Mouse (Mus musculus): ENCODE measurements at regions not wholly inside any gene's neighbourhood (a gene's known extent, or its start where the extent isn't known, plus 50 kb on each side); places are given as distances from the start of the nearest gene placed in this dataset.
A peak's percentile ranks its signal among the peaks of the same experiment; 100 is the strongest.

DNA sequence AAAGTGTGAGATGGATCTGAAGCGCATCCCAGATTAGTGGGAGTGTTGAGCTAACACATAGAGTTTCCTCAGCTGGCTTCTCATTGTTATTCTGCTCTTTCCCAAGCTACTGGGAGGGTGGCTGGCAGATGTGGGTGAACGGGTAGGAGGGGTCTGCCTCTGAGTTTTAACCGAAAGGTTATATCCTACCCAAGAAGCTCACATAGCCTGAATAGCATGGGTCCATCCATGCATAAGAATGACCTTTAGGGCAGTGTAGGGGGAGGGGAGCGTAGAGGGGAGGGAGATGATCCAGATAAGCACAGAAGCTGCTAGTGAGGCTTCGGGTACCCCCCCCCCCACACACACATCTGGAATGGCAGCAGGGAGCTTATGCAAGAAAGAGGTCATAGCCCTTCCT, 113.2 kb upstream of the Sh3bp4 start:
- DNase-seq (ENCODE audit: inconsistent age in 2 of 2, low spot score in 1 of 2): no peak

DNA sequence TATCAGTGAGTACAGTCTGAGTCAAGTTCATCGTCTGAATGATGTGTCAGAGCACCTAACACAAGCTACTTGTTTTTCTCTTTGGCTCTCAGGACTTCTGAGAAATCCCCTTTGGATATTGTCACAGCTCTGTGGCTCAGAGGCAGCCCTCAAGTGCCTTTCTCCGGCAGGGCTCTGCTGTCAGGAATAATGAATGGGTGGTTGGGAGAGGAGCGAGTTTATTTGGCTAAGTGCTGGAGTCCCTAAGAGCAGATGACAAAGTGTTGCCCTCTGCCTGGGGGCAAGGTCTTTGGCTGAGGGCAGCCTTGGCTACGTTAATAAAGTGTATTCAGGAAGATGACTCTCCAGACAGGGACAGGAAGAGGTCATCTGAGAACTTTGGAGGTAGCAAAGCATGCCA, 110.5 kb upstream of the Sh3bp4 start:
- DNase-seq (ENCODE audit: inconsistent age in 2 of 2, low spot score in 1 of 2): peak; percentile 50 to 83

DNA sequence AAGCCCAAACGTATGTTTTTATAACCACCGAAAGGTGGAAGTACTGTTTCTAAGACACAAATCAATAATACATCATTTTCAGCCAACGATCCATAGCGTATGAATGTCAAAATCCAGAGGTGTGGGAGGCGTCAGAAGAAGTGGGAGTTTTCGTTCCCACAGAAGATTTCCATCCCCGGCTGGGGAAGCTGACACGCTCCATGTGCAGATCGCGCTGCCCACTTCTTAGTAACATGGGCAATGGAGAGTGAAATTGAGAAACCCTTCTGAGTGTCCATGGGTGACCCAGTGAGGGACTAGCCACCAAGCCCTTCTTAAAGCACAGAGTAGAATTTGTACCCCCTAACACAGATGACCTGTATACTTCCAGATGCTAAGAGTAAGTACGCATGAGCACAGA, 110.1 kb upstream of the Sh3bp4 start:
- DNase-seq (ENCODE audit: inconsistent age in 2 of 2, low spot score in 1 of 2): no peak

DNA sequence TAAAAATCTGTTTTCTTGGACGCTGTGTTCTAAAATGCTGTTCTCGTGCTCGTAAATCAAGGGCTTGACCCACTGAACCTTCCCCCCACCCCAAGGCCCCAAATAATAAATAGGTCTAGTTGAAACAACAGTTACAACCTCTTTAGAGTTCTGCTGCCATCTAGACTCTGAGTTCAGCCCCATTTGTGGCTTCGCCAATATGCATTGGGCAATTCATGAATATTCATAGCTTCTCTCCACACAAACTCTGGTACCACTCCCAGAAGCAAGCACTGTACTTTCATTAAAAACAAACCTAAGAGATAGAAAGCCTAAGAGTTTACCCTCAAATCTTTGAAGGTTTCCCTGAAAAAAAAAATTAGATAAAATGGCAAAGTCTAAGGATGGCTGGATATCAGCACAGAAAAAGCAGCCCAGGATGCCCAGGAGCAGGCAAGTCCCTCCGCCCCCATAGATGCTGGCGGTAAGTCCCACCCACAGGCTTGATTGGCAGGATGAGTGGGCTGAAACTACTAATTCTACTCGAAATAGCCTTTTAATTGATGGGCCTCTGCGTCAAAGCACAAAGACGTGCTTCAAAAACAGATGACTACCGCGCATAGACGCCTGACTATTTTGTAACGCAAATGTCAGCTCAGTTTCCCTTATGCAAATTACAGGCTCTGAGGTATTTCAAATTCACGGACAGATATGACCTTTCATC, 106.0 kb upstream of the Sh3bp4 start:
- no peak for DNase-seq (ENCODE audit: inconsistent age in 2 of 2, low spot score in 1 of 2)

DNA sequence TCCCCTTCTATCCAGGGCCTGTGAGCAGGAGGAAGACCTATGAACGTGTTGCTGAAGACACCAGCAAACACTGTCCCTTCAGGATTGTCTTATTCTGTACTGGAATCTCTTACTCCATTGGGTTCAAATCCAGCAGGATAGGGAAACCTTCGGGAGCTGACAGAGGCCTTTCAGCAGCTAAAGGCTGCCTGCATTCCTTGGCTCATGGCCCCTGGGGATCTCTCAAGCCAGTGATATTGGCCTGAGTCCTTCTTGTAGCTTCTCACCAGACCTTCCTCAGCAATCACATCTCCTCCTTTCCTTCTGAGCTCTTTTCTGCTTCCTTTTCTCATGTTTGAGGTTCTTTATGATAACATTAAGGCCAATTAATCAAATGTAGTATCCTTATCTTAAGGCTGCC, 103.8 kb upstream of the Sh3bp4 start:
- no peak for DNase-seq (ENCODE audit: inconsistent age in 2 of 2, low spot score in 1 of 2)

DNA sequence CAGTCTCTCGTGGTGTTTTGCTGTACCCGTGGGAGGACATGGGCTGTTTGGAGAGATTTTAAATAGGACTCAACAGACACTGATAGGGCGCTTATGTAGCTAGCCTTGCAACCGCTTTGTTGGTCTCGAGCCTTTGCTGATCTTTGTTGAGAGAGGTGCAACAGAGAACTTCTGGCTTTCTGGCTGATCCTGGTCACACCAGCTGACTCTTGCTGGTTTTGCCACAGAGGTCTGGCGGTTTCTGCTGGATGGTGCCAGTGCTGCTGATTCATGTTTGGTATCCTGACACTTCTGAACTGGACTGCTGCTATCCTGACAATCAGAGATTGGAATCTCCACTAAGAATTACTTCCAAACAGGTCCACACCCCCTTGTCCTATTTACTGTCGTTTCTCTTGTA, 102.1 kb upstream of the Sh3bp4 start:
- no peak for DNase-seq (ENCODE audit: inconsistent age in 2 of 2, low spot score in 1 of 2)

DNA sequence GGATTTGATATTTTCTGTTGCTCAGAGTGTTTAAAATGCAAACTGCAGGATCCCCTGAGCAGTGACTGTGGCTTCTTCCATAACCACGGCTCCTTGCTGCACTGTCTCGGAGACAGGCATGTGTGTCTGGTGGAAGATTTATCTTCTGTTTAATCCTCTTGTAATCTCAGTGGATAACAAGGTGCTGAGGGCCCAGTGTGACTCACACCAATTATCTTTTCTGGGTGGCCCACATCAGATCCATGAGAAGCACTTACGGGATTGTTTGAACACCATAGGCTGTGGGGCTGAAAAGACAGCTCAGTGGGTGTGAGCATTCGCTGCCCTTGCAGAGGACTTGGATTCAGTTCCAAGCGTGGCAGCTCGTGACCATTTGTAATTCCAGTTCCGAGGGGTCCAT, 101.2 kb upstream of the Sh3bp4 start:
- no peak for DNase-seq (ENCODE audit: inconsistent age in 2 of 2, low spot score in 1 of 2)

DNA sequence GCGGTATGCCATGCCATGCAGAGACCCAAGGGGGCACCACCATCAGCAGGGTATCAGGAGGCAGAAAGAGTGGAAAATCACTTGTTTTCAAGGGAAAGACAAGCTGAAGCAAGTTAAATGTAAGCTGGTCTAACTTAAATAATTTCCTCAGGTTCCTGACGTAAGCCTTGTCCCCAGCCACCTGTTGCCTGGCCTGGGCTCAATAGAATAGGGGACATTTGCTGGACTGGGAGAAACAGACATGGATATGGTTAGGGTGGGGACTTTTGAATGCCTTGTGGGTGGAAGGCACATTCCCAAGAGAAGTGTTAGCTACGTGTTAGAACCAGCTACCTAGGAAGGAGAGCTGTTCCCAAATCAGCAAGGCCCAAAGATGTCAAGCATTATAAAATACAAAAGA, 100.6 kb upstream of the Sh3bp4 start:
- no peak for DNase-seq (ENCODE audit: inconsistent age in 2 of 2, low spot score in 1 of 2)

DNA sequence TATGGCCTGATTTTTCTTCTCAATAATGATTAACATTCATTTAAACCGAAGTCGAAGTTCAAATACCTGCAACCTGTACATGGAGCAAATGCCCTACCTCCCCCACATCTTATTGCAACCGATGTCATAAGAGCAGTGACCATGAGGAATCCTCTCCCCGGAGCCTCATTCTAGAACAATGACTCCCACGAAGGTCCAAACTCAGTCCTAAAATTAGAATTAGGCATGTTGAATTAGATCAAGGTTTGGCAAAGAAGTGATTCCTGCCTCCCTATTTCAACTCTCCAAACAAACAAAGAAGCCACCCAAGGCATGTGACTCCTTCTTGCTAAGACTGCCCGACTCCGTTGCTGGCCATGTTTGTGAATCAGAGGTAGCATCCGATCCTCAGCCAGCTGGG, 94.1 kb upstream of the Sh3bp4 start:
- no peak for DNase-seq (ENCODE audit: inconsistent age in 2 of 2, low spot score in 1 of 2)

DNA sequence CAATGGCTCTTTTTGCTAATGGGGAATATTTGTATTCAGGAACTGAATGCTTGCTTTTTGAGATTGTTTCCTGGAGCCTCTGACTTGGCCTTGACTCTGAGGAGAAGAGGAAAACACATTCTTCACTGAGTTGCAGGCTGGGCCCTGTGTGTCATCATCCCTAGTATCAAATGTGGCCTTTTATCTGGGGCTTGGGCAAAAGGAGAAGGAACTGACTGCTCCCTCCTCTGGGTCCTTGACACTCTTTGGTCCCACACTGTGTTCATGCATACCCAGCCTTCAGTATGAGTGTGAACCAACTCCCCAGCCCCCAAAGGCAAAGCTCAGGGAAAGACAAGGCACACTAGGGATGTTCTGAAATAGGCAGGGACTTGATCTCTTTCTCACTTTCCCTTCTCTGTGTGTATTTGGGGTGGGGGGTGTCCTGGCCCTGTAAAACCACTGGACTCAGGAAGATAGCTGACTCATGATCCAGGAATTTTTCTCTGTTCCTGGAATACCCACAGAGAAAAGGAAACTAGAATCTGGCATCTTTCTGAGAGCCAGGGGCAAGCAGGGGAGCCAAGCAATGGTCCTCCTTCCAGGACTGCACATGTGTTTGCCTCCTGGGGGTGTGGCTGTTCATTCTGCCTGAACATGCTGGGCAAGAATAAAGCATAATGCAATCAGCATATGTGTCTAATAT, 82.1 kb upstream of the Sh3bp4 start:
- peak; percentile 61 to 64 for DNase-seq (ENCODE audit: inconsistent age in 2 of 2, low spot score in 1 of 2)

DNA sequence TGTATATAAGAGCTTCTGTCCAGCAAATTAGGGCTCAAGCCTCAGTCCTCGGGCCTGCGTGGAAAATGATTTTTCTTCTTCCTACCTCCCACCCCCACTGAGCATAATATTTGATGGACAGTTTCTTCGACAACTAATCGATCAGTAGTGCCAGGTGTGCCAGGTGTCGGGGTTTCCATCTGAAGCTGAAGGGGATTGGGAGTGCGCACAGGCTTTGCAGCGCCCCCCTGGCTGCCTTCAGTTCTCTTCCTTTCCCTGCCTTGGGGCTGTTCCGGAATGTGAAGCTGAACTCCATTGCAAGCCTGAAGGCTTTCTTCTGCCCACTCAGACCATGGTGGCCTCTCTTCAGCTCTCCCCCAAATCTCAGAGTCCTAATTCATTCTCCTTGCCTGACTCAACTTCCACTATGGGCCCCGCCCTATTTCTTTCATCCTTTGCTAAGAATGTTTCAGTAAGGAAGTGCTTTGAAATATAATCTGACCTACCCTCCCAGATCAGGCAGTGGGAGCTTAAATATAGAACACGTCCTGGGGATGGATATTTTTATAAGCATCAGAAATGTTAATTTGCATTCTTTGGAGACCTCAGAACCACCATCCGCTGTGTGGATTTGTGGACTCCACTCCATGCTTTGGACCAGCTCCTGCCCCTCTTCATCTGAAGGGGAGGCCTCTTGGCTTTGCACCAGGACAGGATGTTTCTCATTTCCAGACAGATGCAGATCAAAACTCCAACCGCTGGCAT, 75.5 kb upstream of the Sh3bp4 start:
- DNase-seq (ENCODE audit: inconsistent age in 2 of 2, low spot score in 1 of 2): no peak

DNA sequence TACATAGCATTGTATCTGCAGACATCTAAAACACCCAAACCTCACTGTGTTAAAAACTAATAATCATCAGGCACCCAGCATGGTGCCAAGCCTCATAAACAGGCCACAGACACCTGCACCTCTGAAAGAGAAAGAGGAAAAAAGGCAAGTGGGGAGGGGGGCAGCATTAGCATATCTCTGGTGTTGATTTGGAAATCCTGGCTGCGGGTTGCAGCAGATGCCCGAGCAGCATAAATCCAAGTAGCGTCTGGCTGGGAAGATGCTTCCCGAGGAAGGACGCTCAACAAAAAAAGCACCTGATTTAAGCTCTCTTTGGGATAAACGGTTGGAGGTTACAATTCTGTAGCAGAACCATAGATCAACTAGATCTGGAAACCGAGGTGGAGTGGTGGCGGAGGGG, 74.3 kb upstream of the Sh3bp4 start:
- no peak for DNase-seq (ENCODE audit: inconsistent age in 2 of 2, low spot score in 1 of 2)

DNA sequence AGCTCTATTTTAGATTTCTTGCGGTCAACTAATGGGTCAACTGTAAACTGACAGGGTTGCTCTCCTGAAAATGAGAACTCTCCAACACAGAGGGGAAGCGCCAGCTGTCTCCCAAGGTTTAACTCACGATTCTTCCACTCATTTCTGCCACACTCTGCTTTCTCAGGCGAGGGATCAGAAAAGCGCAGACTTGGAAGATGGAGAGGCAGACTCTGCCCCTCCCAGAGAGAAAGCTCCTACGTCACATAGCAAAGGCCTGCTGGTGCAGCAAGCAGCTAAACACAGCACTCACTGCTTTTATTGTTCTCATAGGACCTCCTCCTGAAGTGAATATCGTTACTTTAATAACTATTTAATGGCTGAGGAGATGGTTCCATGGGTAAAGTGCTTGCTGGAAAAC, 73.6 kb upstream of the Sh3bp4 start:
- no peak for DNase-seq (ENCODE audit: inconsistent age in 2 of 2, low spot score in 1 of 2)

DNA sequence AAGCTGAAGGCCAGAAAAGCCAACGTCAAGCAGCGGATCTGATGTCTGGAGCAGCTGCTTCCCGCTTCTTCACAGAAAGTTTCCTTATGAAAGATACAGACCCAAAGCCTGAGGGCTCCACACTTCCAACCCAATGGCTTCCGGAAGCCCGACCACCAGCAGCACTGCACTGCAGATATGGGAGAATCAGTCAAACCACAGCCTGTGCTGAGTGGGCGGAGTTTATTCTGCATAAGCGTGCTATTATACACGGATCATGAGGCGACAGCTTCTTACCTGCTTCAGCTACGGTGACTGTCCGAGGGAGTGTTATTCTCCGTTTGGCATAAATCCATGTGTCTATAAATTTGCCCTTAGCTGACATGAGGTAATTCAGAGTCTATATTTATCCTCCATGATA, 72.4 kb upstream of the Sh3bp4 start:
- DNase-seq (ENCODE audit: inconsistent age in 2 of 2, low spot score in 1 of 2): no peak

DNA sequence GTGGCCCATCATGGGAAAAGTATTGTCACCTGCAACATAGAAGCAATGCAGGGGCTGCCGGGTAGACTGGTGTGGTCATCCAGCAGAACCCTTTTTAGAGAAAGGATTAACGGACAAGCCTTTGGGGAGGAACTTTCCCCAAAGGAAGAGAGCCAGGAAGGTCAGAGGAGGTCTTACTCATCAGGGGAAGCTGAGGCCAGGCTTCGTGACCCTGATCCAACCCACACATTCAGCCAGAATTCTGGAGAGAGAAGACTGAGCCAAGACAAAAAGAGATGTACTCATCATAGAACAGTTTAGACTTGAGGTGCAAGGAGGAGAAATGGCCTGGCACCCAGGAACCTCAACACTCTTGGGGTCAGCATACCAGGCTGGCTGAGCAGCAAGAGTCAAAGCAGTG, 67.9 kb upstream of the Sh3bp4 start:
- peak in 1 of 2 experiments; percentile 45 for DNase-seq (ENCODE audit: inconsistent age in 2 of 2, low spot score in 1 of 2)

DNA sequence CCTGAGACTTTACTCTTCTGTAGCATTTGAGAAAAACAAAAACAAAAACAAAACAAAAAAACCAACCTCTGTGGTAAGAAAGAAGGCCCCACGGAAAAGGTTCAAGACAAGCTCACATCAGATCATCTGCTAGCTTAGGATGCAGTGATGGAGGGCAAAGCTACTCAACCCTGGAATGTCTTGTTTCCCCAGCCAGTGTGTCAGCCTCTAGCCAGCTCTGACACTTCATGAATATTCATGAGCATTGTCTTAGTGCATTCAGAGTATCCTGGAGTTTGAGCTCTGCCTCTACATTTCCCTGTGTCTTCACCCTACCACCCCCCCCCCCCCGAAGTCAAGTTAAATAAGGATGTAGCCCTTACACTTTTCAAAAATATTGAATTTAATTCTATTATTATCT, 66.5 kb upstream of the Sh3bp4 start:
- no peak for DNase-seq (ENCODE audit: inconsistent age in 2 of 2, low spot score in 1 of 2)

DNA sequence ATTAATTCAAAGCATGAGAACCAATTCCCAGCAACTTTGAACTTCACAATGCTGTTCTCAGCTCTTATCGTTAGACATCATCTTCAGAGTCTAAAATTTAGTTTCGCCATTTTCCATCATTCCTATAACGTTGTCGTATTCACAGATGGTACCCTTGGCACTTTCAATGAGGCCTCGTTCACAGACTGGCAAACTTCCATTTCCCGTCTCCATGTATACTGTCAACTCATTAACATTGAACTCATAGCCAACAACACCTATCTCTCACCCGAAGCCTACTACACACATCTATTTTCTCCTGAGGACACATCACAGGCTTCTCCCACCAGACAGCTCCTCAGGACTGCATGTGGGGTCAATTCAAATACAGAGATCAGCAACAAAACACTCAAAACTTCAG, 62.7 kb upstream of the Sh3bp4 start:
- DNase-seq (ENCODE audit: inconsistent age in 2 of 2, low spot score in 1 of 2): no peak

DNA sequence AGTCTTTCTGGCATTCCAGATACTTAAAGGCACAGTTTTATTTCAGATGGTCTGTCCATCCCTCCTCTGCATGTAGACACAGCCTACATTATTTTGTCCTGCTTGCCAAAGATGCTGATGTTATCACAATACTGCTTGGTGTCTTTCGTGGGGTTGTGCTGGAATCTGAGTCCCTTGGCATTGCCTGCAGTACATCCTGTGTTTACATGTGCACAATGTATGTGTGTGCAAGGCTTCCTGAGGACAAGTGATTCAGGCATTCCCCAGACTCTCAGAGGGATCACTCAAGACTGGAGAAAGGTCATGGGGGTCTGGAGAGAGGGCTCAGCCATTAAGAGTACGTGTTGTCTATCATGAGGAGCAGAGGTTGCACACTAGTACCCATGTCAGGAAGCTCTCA, 60.0 kb upstream of the Sh3bp4 start:
- no peak for DNase-seq (ENCODE audit: inconsistent age in 2 of 2, low spot score in 1 of 2)

DNA sequence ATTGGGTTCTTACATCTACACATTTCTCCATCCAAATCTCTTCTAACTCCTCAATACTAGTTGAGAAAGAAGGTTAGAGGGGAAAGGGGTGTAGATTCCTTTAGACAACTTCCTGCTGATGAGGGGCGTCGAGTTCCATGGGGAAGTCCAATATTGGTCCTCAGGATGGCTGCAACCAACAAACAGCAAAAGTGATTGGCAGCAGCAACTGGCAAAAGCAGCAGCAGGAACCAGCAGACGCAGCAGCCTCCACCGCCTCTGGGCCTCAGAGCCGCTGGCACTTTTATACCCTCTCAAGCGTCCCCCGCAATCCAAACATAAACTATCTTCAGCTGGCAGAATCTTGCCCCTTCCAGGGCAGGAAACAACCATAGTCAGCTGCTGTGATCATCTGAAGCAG, 58.8 kb upstream of the Sh3bp4 start:
- DNase-seq (ENCODE audit: inconsistent age in 2 of 2, low spot score in 1 of 2): no peak

DNA sequence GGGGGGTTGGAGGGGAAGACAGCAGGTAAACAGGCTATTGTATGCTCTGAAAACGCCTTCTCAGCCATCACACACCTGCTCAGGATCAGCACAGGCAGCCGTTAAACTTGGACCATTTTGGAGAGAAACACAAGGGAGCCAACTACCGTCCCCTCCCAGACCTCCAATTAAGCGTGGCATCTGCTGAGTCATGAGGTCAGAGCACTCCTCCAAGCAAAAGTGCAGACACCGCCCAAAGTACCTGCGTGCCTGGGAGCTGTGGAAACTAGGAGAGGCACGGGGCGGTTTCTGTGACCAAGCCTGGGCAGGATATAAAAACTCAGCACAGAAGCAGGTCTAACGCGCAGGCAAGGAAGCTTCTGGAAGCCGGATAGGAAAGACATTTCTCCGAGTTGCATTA, 54.8 kb upstream of the Sh3bp4 start:
- peak in 1 of 2 experiments; percentile 31 for DNase-seq (ENCODE audit: inconsistent age in 2 of 2, low spot score in 1 of 2)

DNA sequence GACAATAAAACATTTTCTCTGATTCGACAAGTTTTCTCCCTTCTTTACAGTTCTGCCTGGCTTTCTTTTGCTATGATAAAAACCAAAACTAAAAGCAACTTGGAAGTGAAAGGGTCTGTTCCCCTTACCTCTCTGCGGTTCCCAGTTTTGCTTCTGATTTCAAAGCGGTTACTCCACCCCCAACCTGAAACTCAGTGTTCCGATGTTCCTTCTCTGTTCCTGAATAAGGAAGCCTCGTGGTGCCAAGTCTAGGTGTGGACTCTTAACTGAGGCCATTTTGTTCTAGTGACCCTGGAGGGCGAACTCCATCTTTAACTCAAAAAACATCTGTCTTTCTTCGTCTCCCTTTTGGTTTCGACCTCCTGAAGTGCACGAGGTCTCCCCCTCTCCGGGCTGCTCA, 54.4 kb upstream of the Sh3bp4 start:
- DNase-seq (ENCODE audit: inconsistent age in 2 of 2, low spot score in 1 of 2): no peak

DNA sequence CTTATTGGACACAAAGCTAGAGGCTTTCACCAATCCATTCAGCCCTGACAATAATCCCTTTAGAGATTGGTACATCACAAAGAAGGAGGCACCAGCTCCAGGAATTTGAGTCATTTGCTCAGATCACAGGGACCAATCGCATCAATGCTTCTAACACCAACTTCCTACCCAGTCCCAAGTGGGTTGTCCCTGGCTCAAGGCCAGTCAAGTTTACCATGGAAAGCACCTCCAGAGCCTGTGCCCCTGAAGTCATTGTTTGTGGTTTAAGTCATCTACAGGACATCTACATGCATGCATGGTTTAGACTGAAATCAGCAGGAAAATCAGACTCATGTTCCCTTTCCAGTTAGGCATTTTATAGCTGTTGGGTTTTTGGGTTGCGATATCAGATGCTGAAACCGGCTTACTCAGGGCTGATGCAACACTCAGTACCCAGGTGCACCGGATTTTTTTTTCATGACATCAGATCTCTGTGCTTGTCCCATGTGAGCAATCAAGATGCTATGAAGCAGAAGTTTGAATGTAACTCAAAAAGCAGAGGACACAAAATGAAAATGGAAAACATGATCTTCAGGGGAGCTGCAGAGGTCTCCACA, 50.3 kb upstream of the Sh3bp4 start:
- DNase-seq (ENCODE audit: inconsistent age in 2 of 2, low spot score in 1 of 2): no peak
